Mouse (Mus musculus): ENCODE results near the gene 4930518I15Rik.

DNA sequence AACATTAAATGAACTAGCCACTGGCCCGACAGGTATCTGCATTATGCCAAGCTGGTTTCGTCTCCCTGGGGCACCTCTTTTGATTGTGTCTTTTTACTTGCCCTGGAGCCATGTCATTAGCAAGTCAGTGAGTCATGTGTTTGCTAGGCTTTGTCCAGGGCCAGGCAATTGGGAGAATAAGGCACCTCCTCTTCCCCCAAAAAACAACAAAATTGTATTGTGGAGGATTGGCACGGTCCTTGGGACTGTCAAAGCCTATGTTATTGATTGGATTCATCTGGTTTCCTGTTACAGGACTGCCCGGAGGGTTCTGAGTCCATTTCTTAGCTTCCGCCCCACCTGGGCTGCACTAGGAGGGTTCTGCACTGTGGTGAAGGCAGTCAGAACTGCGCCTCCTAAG lies 10.1 kb downstream of the 4930518I15Rik start:
- TF ChIP-seq CTCF (IDR thresholded peaks at IDR 0.05; ENCODE audit: low read depth) (no peak), EP300 (IDR thresholded peaks at IDR 0.05; ENCODE audit: low read depth) (no peak)

Measured in heart, postnatal 0 days (tissue).